Mouse (Mus musculus): ENCODE results near the gene Olfr798.

Olfr798 gene

GRCm38 (mm10) chr10:129627834-129628233 is at the start of gene Olfr798:
TSS of gene Olfr798 (minus strand) at chr10:129627934.
- no peak for DNase-seq (ENCODE audit: low spot score)

GRCm38 (mm10) chr10:129673765-129674164 is 46.0 kb upstream of the Olfr798 start, which contains the start of gene Olfr801:
TSS of gene Olfr801 (minus strand) at chr10:129673865.
- no peak for DNase-seq (ENCODE audit: low spot score)

- no peak for DNase-seq (ENCODE audit: low spot score)
Measured at GRCm38 (mm10) chr10:129657394-129657793, 29.7 kb upstream of the Olfr798 start, which contains the start of gene Olfr800. TSS of gene Olfr800 (plus strand) at chr10:129657694.

GRCm38 (mm10) chr10:129651763-129652162 is 24.0 kb upstream of the Olfr798 start:
- DNase-seq (ENCODE audit: low spot score), result no peak

GRCm38 (mm10) chr10:129637184-129637583 is 9.4 kb upstream of the Olfr798 start, which contains the start of gene Olfr799:
TSS of gene Olfr799 (plus strand) at chr10:129637484.
- DNase-seq (ENCODE audit: low spot score), result no peak

GRCm38 (mm10) chr10:129623251-129623650 is 4.5 kb downstream of the Olfr798 start:
- DNase-seq (ENCODE audit: low spot score), result no peak

- no peak for DNase-seq (ENCODE audit: low spot score)
Measured at GRCm38 (mm10) chr10:129621724-129622123, 6.0 kb downstream of the Olfr798 start.

GRCm38 (mm10) chr10:129612470-129612869 is 15.3 kb downstream of the Olfr798 start, which contains the start of gene Olfr796:
TSS of gene Olfr796 (minus strand) at chr10:129612570.
- DNase-seq (ENCODE audit: low spot score), result no peak

GRCm38 (mm10) chr10:129577066-129577465 is 50.7 kb downstream of the Olfr798 start:
- DNase-seq (ENCODE audit: low spot score), result no peak

Data from ovary, postnatal 10 days (tissue).